Mouse (Mus musculus) limb, embryonic 14.5 days (tissue): Measurements from ENCODE around the gene Plcb4. TPM values are rescaled to one million over a fixed set of nuclear protein-coding genes. Genes with fewer than 3 reads are reported as not detected.

Source experiments
- ATAC-seq: fragments of 200-750 bp; cut with Nextera tagmentation; 2 replicates; pipeline ENCODE4 v1.8.0; 2017; ENCODE audit warnings: low read depth, moderate number of reproducible peaks, moderate TSS enrichment; ENCODE audit not compliant: low FRiP score
- DNase-seq: peaks from one replicate; pipeline ENCODE4 v3.0.0-alpha.2; 2015; ENCODE audit warnings: low spot score
- H3K27ac ChIP-seq: fragments of 300-500 bp; sonication (generic); replicated peaks from 2 replicates; pipeline ENCODE4 v1.5.1; 2014; ENCODE audit warnings: low read depth, mild to moderate bottlenecking, low read length, moderate library complexity, mixed read lengths
- H3K27me3 ChIP-seq: fragments of 300-500 bp; sonication (generic); 2 replicates; pipeline ENCODE4 v1.6.1; 2014; ENCODE audit warnings: low read length, mixed read lengths; ENCODE audit not compliant: control insufficient read depth, insufficient read depth
- H3K36me3 ChIP-seq: fragments of 300-500 bp; sonication (generic); 2 replicates; pipeline ENCODE4 v1.6.1; 2014; ENCODE audit warnings: mild to moderate bottlenecking, low read length, moderate library complexity, mixed read lengths; ENCODE audit not compliant: control insufficient read depth, insufficient read depth
- H3K4me1 ChIP-seq: fragments of 300-500 bp; sonication (generic); 2 replicates; pipeline ENCODE4 v1.6.1; 2014; ENCODE audit warnings: antibody characterized with exemption, low read length, mixed read lengths; ENCODE audit not compliant: control insufficient read depth, insufficient read depth
- H3K4me2 ChIP-seq: fragments of 300-500 bp; sonication (generic); replicated peaks from 2 replicates; pipeline ENCODE4 v1.6.1; 2014; ENCODE audit warnings: low read depth, mild to moderate bottlenecking, low read length, moderate library complexity; ENCODE audit not compliant: severe bottlenecking
- H3K4me3 ChIP-seq: fragments of 300-500 bp; sonication (generic); replicated peaks from 2 replicates; pipeline ENCODE4 v1.5.1; 2014; ENCODE audit warnings: low read length
- H3K9ac ChIP-seq: fragments of 300-500 bp; sonication (generic); 2 replicates; pipeline ENCODE4 v1.6.1; 2014; ENCODE audit warnings: mild to moderate bottlenecking, low read depth, low read length, moderate library complexity; ENCODE audit not compliant: severe bottlenecking
- H3K9me3 ChIP-seq: fragments of 300-500 bp; sonication (generic); 2 replicates; pipeline ENCODE4 v1.6.1; 2016; ENCODE audit warnings: low read length; ENCODE audit not compliant: control insufficient read depth
- POLR2A ChIP-seq: fragments of 200-500 bp; IDR thresholded peaks from 2 replicates; pipeline ENCODE4 v1.8.0; 2012; ENCODE audit warnings: inconsistent platforms, mild to moderate bottlenecking, moderate library complexity, borderline replicate concordance; ENCODE audit not compliant: insufficient read depth, insufficient read length; ENCODE audit errors: extremely low read depth
- WGBS: fragments of 180-500 bp; shearing (Covaris S2); extraction: QIAGEN DNeasy Blood & Tissue Kit; methylation state at CpG from one replicate; pipeline ENCODE4 v1.1.7; 2014; 5-methylcytosine and 5-hydroxymethylcytosine counted together
- polyA plus RNA-seq, 2 experiments: library from polyadenylated mRNA; depleted of rRNA in 1 of 2; stranded (reverse) in 1 of 2; unstranded in 1 of 2; fragments of >200 nt; fragmentation: Nextera tagmentation in 1 of 2; extraction: Ambion mirVana in 1 of 2; gene quantifications; 2 replicates each; pipeline versions ENCODE4 v1.2.1 to v1.2.3; 2012 to 2014

Gene Plcb4
- polyA plus RNA-seq, 2 experiments = 13.1 to 23.1 TPM

GRCm38 (mm10) chr2:135848169-135848568 lies 189.4 kb downstream of the Plcb4 start:
- 79% methylated on average over 4 of the region's 4 CpGs for WGBS
- H3K27ac ChIP-seq = no peak overlapping the region

GRCm38 (mm10) chr2:135851964-135852363 lies 193.2 kb downstream of the Plcb4 start:
- Histone ChIP-seq H3K9me3 (no peaks in the 10 kb centered on the region), H3K4me2 (no peak overlapping the region), H3K9ac (no peak overlapping the region), H3K27ac (no peak overlapping the region), H3K27me3 (no peaks in the 10 kb centered on the region), H3K4me1 (no peaks in the 10 kb centered on the region), H3K4me3 (no peak overlapping the region), H3K36me3 (no peaks in the 10 kb centered on the region)
- 89% methylated on average over 5 of the region's 5 CpGs for WGBS
- DNase-seq = no peak
- no peak for TF ChIP-seq POLR2A
- ATAC-seq = no peak

More at GRCm38 (mm10) chr2:135848169-135848568, 189.4 kb downstream of the Plcb4 start:
- no peak for TF ChIP-seq POLR2A
- Histone ChIP-seq H3K9me3 (no peaks in the 10 kb centered on the region), H3K27me3 (no peaks in the 10 kb centered on the region), H3K4me2 (no peak overlapping the region), H3K4me1 (no peaks in the 10 kb centered on the region), H3K36me3 (no peaks in the 10 kb centered on the region), H3K4me3 (no peak overlapping the region), H3K9ac (no peak overlapping the region)
- DNase-seq (no peak), ATAC-seq (no peak)

- DNase-seq = no peak
- WGBS = 84% methylated on average over 2 of the region's 2 CpGs
- H3K4me1 ChIP-seq = no peaks in the 10 kb centered on the region
- H3K27ac ChIP-seq = no peak overlapping the region
- H3K27me3 ChIP-seq = no peaks in the 10 kb centered on the region
- no peak overlapping the region for H3K4me3 ChIP-seq
- no peak overlapping the region for H3K4me2 ChIP-seq
- no peaks in the 10 kb centered on the region for H3K36me3 ChIP-seq
- H3K9me3 ChIP-seq = no peaks in the 10 kb centered on the region
- no peak for TF ChIP-seq POLR2A
- no peak for ATAC-seq
- no peak overlapping the region for H3K9ac ChIP-seq
Measured at GRCm38 (mm10) chr2:135853085-135853484, 194.3 kb downstream of the Plcb4 start.

GRCm38 (mm10) chr2:135854059-135854458 lies 195.2 kb downstream of the Plcb4 start:
- H3K9me3 ChIP-seq = no peaks in the 10 kb centered on the region
- no peak overlapping the region for H3K4me2 ChIP-seq
- no peaks in the 10 kb centered on the region for H3K36me3 ChIP-seq
- DNase-seq (no peak), ATAC-seq (no peak)
- H3K4me3 ChIP-seq = no peak overlapping the region
- H3K9ac ChIP-seq = no peak overlapping the region
- no peaks in the 10 kb centered on the region for H3K4me1 ChIP-seq
- H3K27ac ChIP-seq = no peak overlapping the region
- no peaks in the 10 kb centered on the region for H3K27me3 ChIP-seq
- TF ChIP-seq POLR2A = no peak
- WGBS = 93% methylated on average over 2 of the region's 2 CpGs

- DNase-seq = no peak
- H3K4me2 ChIP-seq = no peak overlapping the region
- TF ChIP-seq POLR2A = no peak
- H3K36me3 ChIP-seq = no peaks in the 10 kb centered on the region
- no peaks in the 10 kb centered on the region for H3K27me3 ChIP-seq
- WGBS = 64% methylated on average over 6 of the region's 6 CpGs
- no peak for ATAC-seq
- H3K9ac ChIP-seq = no peak overlapping the region
- no peak overlapping the region for H3K4me3 ChIP-seq
- no peaks in the 10 kb centered on the region for H3K4me1 ChIP-seq
- no peaks in the 10 kb centered on the region for H3K9me3 ChIP-seq
- no peak overlapping the region for H3K27ac ChIP-seq
Measured at GRCm38 (mm10) chr2:135855890-135856490, 197.2 kb downstream of the Plcb4 start.
